Comparison of ENCODE assay signal across 9 mouse cellular contexts in genomic region chr8:84738715-84739400, GRCm38 (mm10). TPM values are rescaled to one million over a fixed set of nuclear protein-coding genes. Genes with fewer than 3 reads are reported as not detected.
A peak's percentile ranks its signal among the peaks of the same experiment; 100 is the strongest.
DNase-seq lines count a peak whose midpoint lies in the region; ATAC-seq lines count a peak whose summit lies in the region.
"Had no signal": no experiment of that assay in that cellular context is flagged by ENCODE, and none has a peak within 500 bp of the region (broad histone marks: within the 10 kb centered on the region; RNA-seq: fewer than 3 reads in every experiment).

No protein-coding gene starts in this region.

- H3K36me3 ChIP-seq in liver, embryonic 11.5 days (ENCODE audit: control insufficient read depth, insufficient read depth, low read length) = no peaks in the 10 kb centered on the region
- H3K36me3 ChIP-seq in embryonic facial prominence, embryonic 13.5 days = no peaks in the 10 kb centered on the region
- no peaks in the 10 kb centered on the region for H3K36me3 ChIP-seq in forebrain, embryonic 16.5 days (ENCODE audit: control insufficient read depth, insufficient read depth)
- no peaks in the 10 kb centered on the region for H3K36me3 ChIP-seq in midbrain, embryonic 13.5 days

- DNase-seq in liver, embryonic 11.5 days (ENCODE audit: low spot score) = no peak
- DNase-seq in liver = no peak
- no peak for DNase-seq in thymus, postnatal 25 days
- DNase-seq in layer of hippocampus, adult 18-20 months (ENCODE audit: low spot score in 2 of 2) = no peak
- DNase-seq in gastrocnemius, adult 18-20 months (ENCODE audit: low spot score) = no peak

- H3K4me1 ChIP-seq in liver, embryonic 11.5 days (replicated peaks; ENCODE audit: control insufficient read depth, insufficient read depth, low read length) = peaks cover 35% of the 10 kb centered on the region
- H3K4me1 ChIP-seq in embryonic facial prominence, embryonic 13.5 days = peaks cover 91% of the 10 kb centered on the region
- peaks cover 97% of the 10 kb centered on the region for H3K4me1 ChIP-seq in forebrain, embryonic 16.5 days (replicated peaks; ENCODE audit: control insufficient read depth, insufficient read depth, low read length)
- peaks cover 79% of the 10 kb centered on the region for H3K4me1 ChIP-seq in midbrain, embryonic 13.5 days (replicated peaks)

- 68% methylated on average over 10 of the region's 10 CpGs for whole genome bisulfite sequencing in liver, embryonic 11.5 days
- WGBS in embryonic facial prominence, embryonic 13.5 days = 39% methylated on average over 10 of the region's 10 CpGs
- 39% methylated on average over 10 of the region's 10 CpGs for WGBS in forebrain, embryonic 16.5 days
- 32% methylated on average over 10 of the region's 10 CpGs for WGBS in midbrain, embryonic 13.5 days

- peak overlapping the region; percentile 60; the same call in 1 of the 2 replicates for H3K4me2 ChIP-seq in liver, embryonic 11.5 days
- 0 out of 2 replicates have a peak overlapping the region, but pooled peaks have one; percentile 7 for H3K4me2 ChIP-seq in embryonic facial prominence, embryonic 13.5 days
- H3K4me2 ChIP-seq in forebrain, embryonic 16.5 days (ENCODE audit: low read length) = no peak overlapping the region; the same call in 1 of the 2 replicates
- H3K4me2 ChIP-seq in midbrain, embryonic 13.5 days (replicated peaks) = no peak overlapping the region

- no peak overlapping the region for H3K4me3 ChIP-seq in liver, embryonic 11.5 days (ENCODE audit: low read depth, low read length)
- H3K4me3 ChIP-seq in embryonic facial prominence, embryonic 13.5 days = no peak overlapping the region
- H3K4me3 ChIP-seq in forebrain, embryonic 16.5 days (replicated peaks; ENCODE audit: low read length) = no peak overlapping the region
- no peak overlapping the region for H3K4me3 ChIP-seq in midbrain, embryonic 13.5 days (replicated peaks)

- H3K9me3 ChIP-seq in liver, embryonic 11.5 days (ENCODE audit: control insufficient read depth, low read length) = no peaks in the 10 kb centered on the region
- H3K9me3 ChIP-seq in embryonic facial prominence, embryonic 13.5 days = no peaks in the 10 kb centered on the region
- no peaks in the 10 kb centered on the region for H3K9me3 ChIP-seq in forebrain, embryonic 16.5 days (ENCODE audit: control insufficient read depth, low read length)
- no peaks in the 10 kb centered on the region for H3K9me3 ChIP-seq in midbrain, embryonic 13.5 days

- no peak overlapping the region for H3K9ac ChIP-seq in liver, embryonic 11.5 days (ENCODE audit: low read depth, low read length)
- H3K9ac ChIP-seq in embryonic facial prominence, embryonic 13.5 days = peak overlapping the region; percentile 65; the same call in 1 of the 2 replicates
- peak overlapping the region; percentile 52 for H3K9ac ChIP-seq in forebrain, embryonic 16.5 days (replicated peaks; ENCODE audit: low read depth, low read length)
- H3K9ac ChIP-seq in midbrain, embryonic 13.5 days (replicated peaks) = 0 out of 2 replicates have a peak overlapping the region, but pooled peaks have one; percentile 19

- ATAC-seq in liver, embryonic 11.5 days (replicated peaks; ENCODE audit: low FRiP score) = no peak
- ATAC-seq in embryonic facial prominence, embryonic 13.5 days (ENCODE audit: insufficient number of reproducible peaks, insufficient read depth, low FRiP score, low TSS enrichment, low read depth) = no peak
- no peak for ATAC-seq in forebrain, embryonic 16.5 days
- no peak for ATAC-seq in midbrain, embryonic 13.5 days

- peaks cover 76% of the 10 kb centered on the region for H3K27me3 ChIP-seq in liver, embryonic 11.5 days (replicated peaks; ENCODE audit: control insufficient read depth, insufficient read depth, low read length)
- peaks cover 40% of the 10 kb centered on the region for H3K27me3 ChIP-seq in embryonic facial prominence, embryonic 13.5 days
- no peaks in the 10 kb centered on the region for H3K27me3 ChIP-seq in forebrain, embryonic 16.5 days (replicated peaks; ENCODE audit: control insufficient read depth, insufficient read depth, low read length)
- H3K27me3 ChIP-seq in midbrain, embryonic 13.5 days = peaks cover 100% of the 10 kb centered on the region

- no peak overlapping the region for H3K27ac ChIP-seq in liver, embryonic 11.5 days (ENCODE audit: low read depth, low read length)
- H3K27ac ChIP-seq in embryonic facial prominence, embryonic 13.5 days = peak overlapping the region; percentile 99
- peak overlapping the region; percentile 70 for H3K27ac ChIP-seq in forebrain, embryonic 16.5 days (ENCODE audit: low read length)
- H3K27ac ChIP-seq in midbrain, embryonic 13.5 days = no peak overlapping the region

RNA-seq across cellular contexts. Expression of gene G430095P16Rik, which starts 16.1 kb away (rescaled TPM):
- 11.8 and 12.3 TPM in 2 replicates for polyA plus RNA-seq in liver, embryonic 11.5 days (2014; fragmentation: Nextera tagmentation; extraction: Ambion mirVana)
- polyA plus RNA-seq in embryonic facial prominence, embryonic 13.5 days (2015; fragmentation: Nextera tagmentation; extraction: Ambion mirVana) = 6.1 and 6.2 TPM in 2 replicates
- 2.0 and 2.2 TPM in 2 replicates for polyA plus RNA-seq in forebrain, embryonic 16.5 days (2015; fragmentation: Nextera tagmentation; extraction: Ambion mirVana)
- polyA plus RNA-seq in midbrain, embryonic 13.5 days (2015; fragmentation: Nextera tagmentation; extraction: Ambion mirVana) = 1.3 and 1.9 TPM in 2 replicates
- total RNA-seq in layer of hippocampus, adult 18-20 months (2021) = not detected
- total RNA-seq in gastrocnemius, adult 18-20 months (2021) = under 1 TPM; 0.34 to 0.45 TPM
- total RNA-seq: layer of hippocampus, postnatal 14 days had no signal

RNA-seq across cellular contexts. Expression of gene Lyl1, which starts 37.6 kb away (rescaled TPM):
- polyA plus RNA-seq in liver, embryonic 11.5 days (2014; fragmentation: Nextera tagmentation; extraction: Ambion mirVana) = 67.9 and 68.6 TPM in 2 replicates
- polyA plus RNA-seq in embryonic facial prominence, embryonic 13.5 days (2015; fragmentation: Nextera tagmentation; extraction: Ambion mirVana) = 4.8 and 4.9 TPM in 2 replicates
- 2.6 and 2.9 TPM in 2 replicates for polyA plus RNA-seq in forebrain, embryonic 16.5 days (2015; fragmentation: Nextera tagmentation; extraction: Ambion mirVana)
- polyA plus RNA-seq in midbrain, embryonic 13.5 days (2015; fragmentation: Nextera tagmentation; extraction: Ambion mirVana) = 2.1 and 2.4 TPM in 2 replicates
- 1 to 10 TPM; 2.0 to 2.2 TPM for total RNA-seq in layer of hippocampus, adult 18-20 months (2021)
- 1 to 10 TPM in 1 of 2 experiments, under 1 TPM in 1; 0.73 to 1.6 TPM for total RNA-seq in gastrocnemius, adult 18-20 months (2021)

RNA-seq across cellular contexts. Expression of gene Nacc1, which starts 51.2 kb away (rescaled TPM):
- 23.0 and 25.2 TPM in 2 replicates for polyA plus RNA-seq in liver, embryonic 11.5 days (2014; fragmentation: Nextera tagmentation; extraction: Ambion mirVana)
- polyA plus RNA-seq in embryonic facial prominence, embryonic 13.5 days (2015; fragmentation: Nextera tagmentation; extraction: Ambion mirVana) = 16.3 and 16.6 TPM in 2 replicates
- polyA plus RNA-seq in forebrain, embryonic 16.5 days (2015; fragmentation: Nextera tagmentation; extraction: Ambion mirVana) = 15.5 and 15.7 TPM in 2 replicates
- 16.8 and 17.3 TPM in 2 replicates for polyA plus RNA-seq in midbrain, embryonic 13.5 days (2015; fragmentation: Nextera tagmentation; extraction: Ambion mirVana)
- total RNA-seq in layer of hippocampus, adult 18-20 months (2021) = 10 to 100 TPM; 94.8 to 95.5 TPM
- total RNA-seq in gastrocnemius, adult 18-20 months (2021) = 10 to 100 TPM; 19.3 to 22.8 TPM

RNA-seq across cellular contexts. Expression of gene Trmt1, which starts 52.8 kb away (rescaled TPM):
- 94.1 and 95.6 TPM in 2 replicates for polyA plus RNA-seq in liver, embryonic 11.5 days (2014; fragmentation: Nextera tagmentation; extraction: Ambion mirVana)
- polyA plus RNA-seq in embryonic facial prominence, embryonic 13.5 days (2015; fragmentation: Nextera tagmentation; extraction: Ambion mirVana) = 71.3 and 78.6 TPM in 2 replicates
- polyA plus RNA-seq in forebrain, embryonic 16.5 days (2015; fragmentation: Nextera tagmentation; extraction: Ambion mirVana) = 63.4 and 73.3 TPM in 2 replicates
- polyA plus RNA-seq in midbrain, embryonic 13.5 days (2015; fragmentation: Nextera tagmentation; extraction: Ambion mirVana) = 50.1 and 55.7 TPM in 2 replicates
- total RNA-seq in layer of hippocampus, adult 18-20 months (2021) = 100 to 1,000 TPM in 1 of 2 experiments, 10 to 100 TPM in 1; 96.9 to 108 TPM
- total RNA-seq in gastrocnemius, adult 18-20 months (2021) = 10 to 100 TPM; 47.0 to 51.4 TPM

Comparison
In these comparisons a context has a peak if more than half of its experiments do, and no peak if none do; other contexts are left out.
1. H3K27ac ChIP-seq: peak in embryonic facial prominence, embryonic 13.5 days (single experiment) and forebrain, embryonic 16.5 days (single experiment); none in liver, embryonic 11.5 days (single experiment) and midbrain, embryonic 13.5 days (single experiment).
2. H3K4me2 ChIP-seq: peak in liver, embryonic 11.5 days (single experiment) and embryonic facial prominence, embryonic 13.5 days (single experiment); none in forebrain, embryonic 16.5 days (single experiment) and midbrain, embryonic 13.5 days (single experiment).
3. RNA of gene Lyl1, which starts 37.6 kb away (polyA plus RNA-seq): 67.9 to 68.6 TPM in liver, embryonic 11.5 days; 4.8 to 4.9 TPM in embryonic facial prominence, embryonic 13.5 days, 2.6 to 2.9 TPM in forebrain, embryonic 16.5 days and 2.1 to 2.4 TPM in midbrain, embryonic 13.5 days; every median in the first group is over 10 times any median in the second.